Mouse (Mus musculus) frontal cortex, postnatal 14 days (tissue): ENCODE results near the gene Ldhd.

Source experiments
- DNase-seq, 2 experiments: peaks; one replicate each; pipeline ENCODE4 v3.0.0; 2022; ENCODE audit warnings: low spot score in 2 of 2

Gene Ldhd

DNA sequence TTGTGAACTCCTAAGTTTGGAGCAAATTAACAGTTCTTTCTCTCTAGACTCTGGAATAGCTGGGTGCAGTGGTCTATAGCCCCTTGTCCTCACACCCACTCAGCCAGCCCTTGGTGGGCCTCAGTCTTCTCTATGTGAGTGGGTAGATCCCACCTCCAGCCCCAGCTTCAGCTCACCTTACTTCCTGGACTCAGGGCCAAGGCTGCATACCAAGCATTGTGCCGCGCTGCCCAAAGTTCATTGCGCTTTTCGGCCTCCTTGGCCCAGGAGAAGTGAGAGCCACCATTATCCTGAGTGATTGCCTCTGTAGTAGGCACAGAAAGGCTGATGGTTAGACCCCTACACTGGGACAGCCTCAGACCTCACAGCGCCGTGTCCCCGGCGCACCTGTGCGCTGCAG, 2.3 kb downstream of the Ldhd start:
- DNase-seq = no peak

GRCm38 (mm10) chr8:111626933-111627332, 3.2 kb downstream of the Ldhd start:
- DNase-seq = no peak

DNA sequence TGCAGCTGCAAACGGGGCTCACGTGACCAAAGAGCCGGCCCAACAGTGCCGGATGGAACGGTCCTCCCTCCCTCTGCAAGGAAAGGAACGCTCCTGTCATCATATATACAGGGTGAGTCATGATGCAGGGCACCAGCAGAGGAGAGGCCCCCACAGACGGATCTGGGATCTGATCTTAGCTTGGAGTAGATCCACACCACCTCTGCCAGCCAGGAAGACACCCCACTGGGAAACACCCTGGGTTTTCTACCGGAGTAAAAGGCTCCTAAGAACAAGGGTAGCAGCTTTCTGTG, 3.7 kb downstream of the Ldhd start:
- no peak for DNase-seq

DNA sequence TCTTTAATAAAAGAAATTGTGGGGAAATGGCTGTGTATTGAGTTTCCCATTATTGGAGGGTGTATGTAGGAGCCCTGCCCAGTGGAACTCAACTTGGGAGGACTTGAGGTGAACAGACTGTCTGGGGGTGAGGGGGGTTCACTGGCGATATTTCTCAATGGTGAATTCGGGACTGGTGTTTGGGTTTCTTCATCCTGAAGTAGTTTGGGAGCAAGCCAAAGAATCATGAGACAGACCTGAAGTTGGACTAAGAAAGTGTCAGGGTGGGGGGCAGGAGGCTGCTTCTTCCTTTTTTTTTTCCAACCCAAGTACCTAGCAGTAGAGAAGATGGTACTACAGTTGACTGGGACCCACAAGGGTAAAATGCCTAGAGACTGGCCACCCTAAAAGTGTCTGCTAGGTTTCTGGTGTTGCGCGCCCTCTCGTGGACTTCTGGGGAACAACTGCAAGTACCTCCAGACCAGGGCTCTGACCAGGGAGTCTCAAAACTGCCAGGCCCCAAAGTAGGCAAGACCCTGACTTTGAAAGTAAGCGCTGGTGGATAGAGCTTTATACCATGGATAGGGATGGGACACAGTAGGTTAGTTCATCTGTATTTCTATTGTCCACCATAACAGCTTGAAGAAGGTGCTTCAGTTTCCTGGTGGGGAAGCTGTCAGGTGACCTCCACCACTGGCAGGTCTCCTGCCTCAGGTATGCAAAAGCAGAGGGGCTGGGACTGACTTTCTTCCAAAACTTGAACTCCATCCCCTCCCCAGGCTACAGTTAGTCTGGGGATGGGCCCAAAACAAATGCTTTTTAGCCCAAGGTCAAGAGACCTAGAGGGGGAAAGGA, 4.3 kb downstream of the Ldhd start:
- DNase-seq = peak in 1 of 2 experiments; percentile 62

DNA sequence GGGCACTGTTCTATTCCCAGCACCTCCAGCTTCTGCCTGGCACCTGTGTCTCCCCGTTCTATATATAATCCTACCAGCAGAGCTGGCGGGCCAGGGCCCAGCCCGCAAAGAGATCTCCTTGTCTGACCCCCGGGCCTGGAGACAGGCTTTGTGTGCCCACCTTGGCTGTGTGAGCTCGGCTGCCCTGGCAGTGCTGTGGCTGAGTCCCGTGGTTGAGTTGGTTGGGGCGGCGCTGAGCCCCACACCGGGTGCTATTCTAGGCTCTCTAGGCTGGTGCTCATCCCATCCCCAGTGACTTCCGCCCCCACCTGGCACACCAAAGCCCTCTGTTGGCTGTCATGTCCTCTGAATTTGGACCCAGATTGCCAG, 5.3 kb downstream of the Ldhd start:
- DNase-seq = no peak

- DNase-seq = no peak
Measured at GRCm38 (mm10) chr8:111624081-111624852, 5.9 kb downstream of the Ldhd start.

GRCm38 (mm10) chr8:111622553-111622952, 7.6 kb downstream of the Ldhd start:
- DNase-seq = no peak

GRCm38 (mm10) chr8:111622104-111622503, 8.1 kb downstream of the Ldhd start:
- DNase-seq = no peak

DNA sequence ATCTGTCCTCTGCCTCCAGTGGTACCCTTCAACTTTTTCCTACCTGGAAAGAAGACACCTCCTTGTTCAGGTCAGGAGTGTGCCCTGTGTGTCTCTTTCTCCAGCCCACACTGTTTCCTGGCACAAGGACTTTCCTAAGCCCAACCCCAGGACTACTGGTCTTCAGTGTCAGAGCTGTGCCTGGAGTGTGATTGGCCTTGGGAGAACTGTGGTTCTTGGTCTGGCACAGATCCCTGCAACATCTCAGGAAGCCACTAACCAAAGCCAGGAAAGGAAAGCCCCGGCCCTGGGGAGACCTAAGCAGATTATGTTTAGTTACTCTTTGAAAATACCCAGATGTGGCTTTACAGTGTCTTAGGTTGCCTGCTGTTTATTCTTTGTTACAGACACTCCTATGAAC, 10.2 kb downstream of the Ldhd start:
- DNase-seq = no peak

DNA sequence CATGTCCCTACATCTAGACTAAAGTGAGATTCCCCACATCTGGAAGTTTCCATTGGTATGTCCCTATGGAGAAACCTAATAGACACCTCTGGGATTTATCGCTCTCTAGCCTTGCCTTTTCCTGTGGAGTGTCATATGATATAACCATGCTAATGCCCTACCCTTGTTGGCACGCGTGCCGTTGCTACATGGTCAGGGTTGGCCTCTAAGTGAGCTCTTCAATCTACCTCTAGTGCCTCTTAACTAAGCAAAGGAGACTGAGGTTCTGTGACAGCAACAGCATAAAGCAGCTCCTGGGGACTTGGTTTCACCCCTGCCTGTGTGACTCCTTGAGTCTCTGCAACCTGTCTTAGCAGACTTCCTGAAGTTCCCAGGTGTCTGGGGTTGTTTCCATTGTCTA, 11.9 kb downstream of the Ldhd start:
- no peak for DNase-seq

DNA sequence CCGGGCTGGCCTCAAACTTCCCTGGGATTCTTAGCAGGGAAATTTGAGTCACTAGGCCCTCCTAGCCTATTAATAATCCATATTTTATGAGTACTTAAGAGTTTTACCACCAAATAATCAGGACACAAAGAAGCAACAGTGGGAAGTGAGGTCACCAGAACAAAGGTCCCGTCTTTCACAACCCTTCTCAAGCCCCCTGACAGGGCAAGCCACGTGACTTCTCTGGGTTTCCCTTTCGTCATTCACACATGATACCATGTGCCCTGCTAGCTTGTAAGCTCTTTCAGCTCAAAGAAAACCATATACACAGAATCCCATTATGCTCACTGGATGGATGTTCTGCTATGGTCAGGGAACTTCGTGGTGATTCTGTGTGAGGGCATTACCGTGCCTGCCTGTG, 12.4 kb downstream of the Ldhd start:
- DNase-seq = no peak

DNA sequence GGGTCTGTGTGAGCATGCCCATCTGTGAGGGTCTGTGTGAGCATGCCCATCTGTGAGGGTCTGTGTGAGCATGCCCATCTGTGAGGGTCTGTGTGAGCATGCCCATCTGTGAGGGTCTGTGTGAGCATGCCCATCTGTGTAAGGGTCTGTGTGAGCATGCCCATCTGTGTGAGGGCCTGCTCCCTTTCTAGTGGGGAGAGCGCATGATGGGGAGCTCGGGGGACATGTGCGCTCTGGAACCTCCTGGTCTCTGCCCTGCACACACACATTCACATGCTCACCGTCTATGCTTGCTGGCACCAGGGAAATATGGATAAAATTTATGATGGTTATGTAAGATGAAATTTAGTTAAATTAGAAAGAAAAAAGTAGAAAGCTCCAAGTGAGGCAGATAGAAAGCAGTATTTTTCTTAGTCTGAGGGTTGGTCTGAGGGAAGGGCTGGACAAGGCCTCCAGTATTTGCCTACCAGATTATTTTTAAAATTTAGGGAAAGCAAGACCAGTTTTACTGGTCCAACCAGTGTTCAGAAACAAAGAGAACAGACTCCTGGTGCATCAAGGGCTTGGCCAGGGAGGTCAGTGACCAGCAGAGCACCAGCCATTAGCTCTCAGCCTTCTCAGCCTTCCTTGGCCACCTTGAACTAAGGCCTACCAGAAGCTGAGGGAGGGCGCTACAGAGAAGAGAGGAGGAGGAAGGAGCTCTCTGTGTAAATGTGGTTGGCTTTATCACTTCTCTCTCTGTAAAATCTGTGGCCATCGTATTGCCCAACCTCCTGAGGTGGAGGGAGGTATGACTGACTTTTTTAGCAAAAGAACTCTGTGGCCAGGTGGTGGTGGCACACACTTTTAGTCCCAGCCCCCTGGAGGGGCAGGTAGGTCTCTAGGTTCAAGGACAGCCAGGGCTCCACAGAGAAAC, 15.1 kb downstream of the Ldhd start:
- no peak for DNase-seq

- DNase-seq = no peak
Measured at GRCm38 (mm10) chr8:111613181-111613580, 17.0 kb downstream of the Ldhd start.

- no peak for DNase-seq
Measured at GRCm38 (mm10) chr8:111607414-111607813, 22.8 kb downstream of the Ldhd start.

- DNase-seq = no peak
Measured at GRCm38 (mm10) chr8:111606961-111607360, 23.2 kb downstream of the Ldhd start.

GRCm38 (mm10) chr8:111604986-111605385, 25.2 kb downstream of the Ldhd start:
- no peak for DNase-seq

- no peak for DNase-seq
Measured at GRCm38 (mm10) chr8:111602050-111602449, 28.1 kb downstream of the Ldhd start.

DNA sequence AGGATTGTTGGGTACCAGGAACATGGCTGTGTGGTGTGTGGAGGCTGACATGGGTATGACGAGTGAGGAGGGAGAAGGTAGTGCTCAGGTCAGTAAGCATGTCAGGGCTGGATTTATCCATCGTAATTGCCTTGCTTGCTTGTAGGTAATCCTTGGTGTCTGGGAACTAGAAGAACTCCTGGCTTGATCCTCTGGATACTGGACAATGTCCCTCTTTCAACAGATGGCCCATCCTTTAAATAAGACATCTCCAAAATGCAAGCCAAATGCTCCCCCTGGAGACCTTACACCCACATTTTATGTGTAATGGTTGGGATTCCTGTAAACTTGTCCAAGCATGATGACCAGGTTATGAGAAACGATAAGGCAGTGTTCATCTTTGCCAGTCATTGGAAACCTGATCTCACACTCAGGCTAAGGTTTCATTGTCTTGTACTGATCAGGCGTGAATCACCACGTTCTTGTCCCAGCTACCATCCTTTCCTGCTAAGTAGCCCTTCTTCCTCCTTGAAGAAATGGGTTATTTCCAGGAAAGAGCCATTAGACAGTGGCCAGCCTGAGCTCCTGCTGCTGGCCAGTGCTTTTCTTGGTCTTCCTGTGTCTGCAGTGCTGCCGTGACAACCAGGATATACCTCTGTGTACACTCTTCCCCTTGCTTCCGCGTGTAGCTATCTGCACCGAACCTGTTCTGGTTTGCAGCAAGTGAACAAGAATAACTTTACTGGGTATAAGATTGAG, 30.3 kb downstream of the Ldhd start:
- no peak for DNase-seq

- no peak for DNase-seq
Measured at GRCm38 (mm10) chr8:111597310-111597709, 32.9 kb downstream of the Ldhd start.

DNA sequence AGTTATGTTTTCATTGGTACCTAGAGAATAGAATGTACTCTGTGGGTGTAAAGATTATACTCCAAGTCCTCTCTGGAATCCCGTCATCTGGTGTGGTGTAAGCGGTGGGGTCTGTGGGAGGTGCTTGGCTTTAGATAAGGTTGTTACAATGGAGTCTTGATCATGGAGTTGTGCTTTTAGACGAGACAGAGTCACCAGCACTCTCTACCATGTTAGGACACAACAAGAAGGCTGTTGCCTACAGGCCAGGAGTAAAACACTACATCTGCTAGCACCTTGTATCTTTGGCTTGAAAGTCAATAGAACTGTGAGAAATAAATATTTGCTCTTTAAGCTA, 33.7 kb downstream of the Ldhd start:
- no peak for DNase-seq

GRCm38 (mm10) chr8:111595712-111596484, 34.3 kb downstream of the Ldhd start:
- DNase-seq = peak in 1 of 2 experiments; percentile 36
